Mouse (Mus musculus) embryonic fibroblast, embryonic 13.5 days (primary cell): ENCODE measurements around the gene Fam53b.

Experiments
- CTCF ChIP-seq: IDR thresholded peaks from 2 replicates; pipeline ENCODE4 v1.5.1; 2011; ENCODE audit warnings: mild to moderate bottlenecking, control low read depth, low read length, moderate library complexity, borderline replicate concordance; ENCODE audit not compliant: insufficient read depth
- POLR2A ChIP-seq: IDR thresholded peaks from 2 replicates; pipeline ENCODE4 v1.6.1; 2011; ENCODE audit warnings: low read depth, mild to moderate bottlenecking, control low read depth, low read length, moderate library complexity

DNA sequence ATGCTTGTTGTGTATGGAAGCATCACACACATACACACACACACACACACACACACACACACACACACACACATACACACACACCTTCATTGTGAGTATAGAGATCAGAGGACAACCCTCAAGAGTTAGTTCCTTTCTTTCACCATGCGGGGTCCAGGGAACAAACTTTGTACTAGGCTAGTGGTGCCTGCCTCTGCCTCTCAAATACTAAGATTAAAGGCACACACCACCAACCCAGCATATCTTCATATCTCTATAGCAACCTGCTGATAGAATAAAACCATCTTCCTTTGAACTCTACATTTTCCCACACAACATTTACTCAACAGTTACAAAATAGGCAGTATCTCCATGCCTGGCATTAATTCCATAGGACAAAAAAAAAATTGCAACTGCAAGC, 42.4 kb upstream of the Fam53b start:
- TF ChIP-seq CTCF (no peak), POLR2A (no peak)
